Mouse (Mus musculus) heart, adult 8-10 months (tissue): ENCODE results near the gene Nrn1. TPM values are rescaled to one million over a fixed set of nuclear protein-coding genes. Genes with fewer than 3 reads are reported as not detected.

ENCODE experiments used
- DNase-seq: peaks from one replicate; pipeline ENCODE4 v3.0.0; 2022; ENCODE audit warnings: low spot score
- total RNA-seq, 4 experiments: library from RNA; stranded (reverse); gene quantifications; 2 replicates each; pipeline ENCODE4 v1.2.4; 2022

Gene Nrn1
- total RNA-seq, result 1 to 10 TPM; 3.6 to 5.1 (median 4.2) TPM

GRCm38 (mm10) chr13:36734731-36735571, at the start of gene Nrn1:
Nrn1 (minus strand) TSS chr13:36735131.
- no peak for DNase-seq

- no peak for DNase-seq
These were observed 44.7 kb upstream of the Nrn1 start for GRCm38 (mm10) chr13:36779626-36780025.

DNA sequence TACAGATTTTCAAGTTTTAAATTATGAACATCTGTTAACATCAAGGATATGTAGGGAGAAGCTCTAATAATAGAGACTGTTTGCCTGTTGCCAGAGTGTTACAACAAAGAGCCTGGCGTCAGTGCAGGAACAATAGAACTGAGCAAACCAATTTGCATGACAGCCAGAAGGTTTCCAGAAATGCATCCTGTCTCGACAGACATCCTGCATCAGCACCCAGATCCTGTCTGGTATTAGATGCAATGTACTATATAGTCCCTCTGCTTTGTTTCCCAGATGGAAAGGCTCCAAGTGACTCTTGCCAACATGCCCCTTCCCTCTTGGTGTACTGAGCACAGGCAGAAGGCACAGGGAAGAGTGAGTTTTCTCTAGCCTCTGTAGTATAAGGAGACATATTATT, 31.9 kb upstream of the Nrn1 start:
- no peak for DNase-seq

DNA sequence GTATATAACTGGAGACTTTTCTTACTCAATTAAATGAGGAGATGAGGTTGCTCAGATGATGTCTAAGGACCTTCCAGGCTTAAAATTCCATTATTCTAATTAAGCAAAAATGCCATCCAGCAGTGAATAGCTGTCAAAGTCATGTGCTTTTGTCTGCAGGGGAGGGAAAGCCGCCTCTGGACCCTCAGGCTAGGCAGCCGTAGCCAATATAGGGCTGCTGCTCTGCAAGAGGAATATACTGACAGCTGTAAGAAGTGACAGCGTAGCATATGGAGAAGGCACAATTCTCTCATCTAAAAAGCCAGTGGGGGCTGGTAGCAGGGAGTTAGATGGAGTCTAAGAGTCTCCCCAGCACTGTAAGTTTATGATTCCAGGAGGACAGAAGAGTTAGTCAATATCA, 16.9 kb upstream of the Nrn1 start:
- DNase-seq, result no peak

GRCm38 (mm10) chr13:36750056-36750455, 15.1 kb upstream of the Nrn1 start:
- DNase-seq, result no peak

DNA sequence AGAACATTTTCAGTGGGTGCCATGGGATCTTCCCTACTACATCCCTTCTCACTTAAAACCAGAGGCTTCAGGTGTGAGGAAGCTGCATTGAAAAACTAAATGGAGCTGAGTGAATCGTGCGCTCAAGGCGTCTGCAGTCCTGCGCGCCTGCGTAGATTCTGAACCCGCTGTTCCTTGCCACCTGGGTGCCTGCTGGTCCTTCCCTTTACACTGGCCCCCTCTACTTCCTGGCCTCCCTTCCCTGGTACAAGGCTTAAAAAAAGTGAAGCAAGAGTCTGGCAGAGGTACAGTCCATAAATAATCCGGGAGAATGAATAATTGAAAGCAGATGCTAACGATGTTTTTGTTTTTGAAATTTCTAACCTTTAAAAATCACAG, 1.7 kb upstream of the Nrn1 start:
- no peak for DNase-seq

- DNase-seq, result no peak
These were observed 1.1 kb upstream of the Nrn1 start for GRCm38 (mm10) chr13:36735901-36736618.

DNA sequence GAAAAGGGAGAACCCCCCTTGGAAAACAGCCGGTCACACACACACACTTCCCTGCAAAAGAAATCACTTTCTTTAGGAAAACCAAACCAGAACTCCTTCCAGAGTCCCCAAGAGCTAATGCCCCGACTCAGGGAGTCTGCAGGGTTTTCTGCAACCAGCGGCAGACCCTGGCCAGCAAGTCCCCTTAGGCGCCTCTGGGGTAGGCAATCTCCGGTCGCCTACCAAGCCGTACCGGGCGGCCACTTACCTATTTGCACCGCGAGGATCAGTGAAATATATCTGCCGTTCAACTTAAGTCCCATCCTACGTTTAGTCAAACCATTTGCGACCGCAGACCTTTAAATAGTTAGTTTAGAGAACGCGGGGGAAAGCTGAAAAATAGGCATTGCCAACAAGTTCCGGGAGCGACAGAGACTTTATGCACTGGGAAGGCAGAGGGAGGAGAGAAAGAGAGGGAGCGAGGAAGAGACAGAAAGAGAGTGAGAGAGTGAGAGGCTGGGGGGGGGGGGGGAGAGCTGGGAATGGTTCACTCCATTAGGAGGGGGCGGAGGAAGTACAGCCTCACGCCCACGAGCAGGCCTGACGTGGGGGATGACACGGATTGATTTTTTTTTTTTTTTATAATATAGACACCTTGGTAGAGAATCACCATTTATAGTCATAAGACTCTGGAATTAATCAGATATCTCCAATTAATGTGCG, 791 bp downstream of the Nrn1 start:
- no peak for DNase-seq

DNA sequence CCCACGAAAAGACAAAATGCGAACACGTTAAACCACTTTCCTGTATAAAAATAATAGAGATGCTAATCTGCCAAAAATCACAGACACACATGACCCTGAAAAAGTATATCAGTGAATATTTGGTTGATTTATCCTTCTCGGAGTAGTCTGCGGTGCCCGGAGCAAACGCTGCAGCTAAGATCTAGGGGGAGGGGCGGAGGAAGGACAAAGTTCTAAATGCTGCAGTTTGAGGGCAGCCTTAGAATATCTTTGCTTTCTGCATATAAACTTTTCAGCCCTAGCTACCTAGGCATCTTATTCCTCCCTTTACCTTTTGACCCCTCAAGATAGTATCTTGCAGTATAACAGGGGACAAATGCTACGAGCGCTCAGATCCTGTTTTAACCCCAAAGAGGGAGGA, 1.4 kb downstream of the Nrn1 start:
- DNase-seq, result no peak

GRCm38 (mm10) chr13:36732891-36733490, 1.9 kb downstream of the Nrn1 start:
- DNase-seq, result no peak

DNA sequence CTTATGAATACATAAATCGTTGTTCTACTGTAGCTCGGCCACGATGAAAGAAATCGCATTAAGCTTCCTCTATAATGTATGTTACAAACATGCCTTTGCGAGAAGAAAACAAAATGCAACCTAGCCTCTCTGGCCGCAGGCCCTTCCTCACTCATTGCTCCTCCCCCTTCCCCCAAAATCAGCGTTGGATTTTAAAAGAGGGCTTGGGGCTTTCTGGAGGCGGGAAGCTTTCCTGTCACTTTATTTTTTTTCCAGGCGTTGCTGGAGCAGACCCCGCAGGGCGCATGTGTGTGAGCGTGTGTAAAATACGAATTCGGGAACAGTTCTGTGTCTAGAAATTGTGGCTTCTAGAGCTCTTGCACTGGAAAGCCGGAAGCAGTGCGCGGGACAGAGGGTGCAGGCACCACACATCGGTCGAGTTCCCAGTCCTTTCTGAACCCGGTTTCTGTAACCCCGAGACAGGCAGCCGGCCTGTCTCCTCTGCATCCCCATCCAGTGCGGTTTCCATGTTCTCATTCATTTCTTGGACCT, 2.9 kb downstream of the Nrn1 start:
- no peak for DNase-seq

DNA sequence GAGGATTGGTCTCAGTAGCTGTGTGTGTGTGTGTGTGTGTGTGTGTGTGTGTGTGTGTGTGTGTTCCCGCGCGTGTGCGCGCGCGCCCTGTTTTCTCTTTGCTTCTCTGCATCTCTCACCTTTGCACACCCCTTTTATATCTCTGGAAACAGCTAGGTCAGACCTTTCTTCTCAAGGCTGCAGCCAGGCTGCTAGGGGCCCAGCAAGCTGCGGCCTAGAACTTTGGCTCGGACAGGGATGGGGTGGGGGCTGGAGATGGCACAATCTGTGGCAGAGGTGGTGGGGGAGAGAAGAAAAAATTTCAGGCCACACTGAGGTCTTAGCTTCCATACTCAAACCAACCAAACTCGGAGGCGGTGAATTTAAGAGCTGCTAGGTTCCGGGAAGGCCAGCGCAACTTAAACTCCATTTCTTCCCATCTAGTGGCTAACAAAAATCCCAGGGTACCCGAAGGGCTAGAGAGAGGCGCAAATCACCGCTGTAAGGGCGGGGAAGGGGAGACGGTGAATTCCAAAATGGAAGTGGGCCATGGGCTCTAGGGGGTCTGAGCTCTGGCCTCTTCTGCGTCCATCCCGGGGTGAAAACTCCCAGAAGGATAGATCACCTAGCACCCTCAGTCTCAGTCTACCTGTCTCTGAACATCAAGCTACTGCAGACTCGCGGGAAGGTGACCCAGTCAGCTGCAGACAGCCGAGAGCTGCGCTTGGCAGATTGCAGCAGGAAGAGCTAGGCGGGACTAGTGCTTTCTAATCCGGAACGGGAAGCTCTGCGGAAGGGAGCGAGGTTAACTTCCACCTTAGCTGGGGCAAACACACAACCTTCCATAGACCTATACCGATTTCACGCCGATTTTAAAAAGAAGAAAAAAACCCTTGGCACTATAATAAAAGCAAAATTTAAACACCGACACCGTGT, 3.7 kb downstream of the Nrn1 start:
- DNase-seq, result no peak

DNA sequence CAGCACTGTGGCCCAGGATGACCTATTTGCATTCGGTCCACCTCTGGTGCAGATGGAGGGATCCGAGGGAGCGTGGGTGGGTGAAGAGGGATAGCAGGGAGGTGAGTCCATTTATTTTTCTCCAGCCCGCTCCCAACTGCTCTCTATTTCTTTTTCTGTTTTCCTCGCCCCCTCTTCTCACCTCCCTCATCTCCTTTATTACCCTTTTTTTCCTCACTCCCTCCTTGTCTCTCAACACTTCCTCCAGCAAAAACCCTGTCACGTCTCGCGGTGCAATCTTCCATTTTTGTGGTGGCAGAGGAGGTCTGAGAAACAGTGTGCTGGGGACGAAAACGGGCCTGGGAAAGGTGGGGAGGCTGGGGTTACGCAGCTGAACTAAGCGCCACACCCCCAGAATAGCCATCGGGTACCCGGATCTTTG, 4.6 kb downstream of the Nrn1 start:
- DNase-seq, result no peak

- no peak for DNase-seq
These were observed 5.1 kb downstream of the Nrn1 start for GRCm38 (mm10) chr13:36729731-36730340.

DNA sequence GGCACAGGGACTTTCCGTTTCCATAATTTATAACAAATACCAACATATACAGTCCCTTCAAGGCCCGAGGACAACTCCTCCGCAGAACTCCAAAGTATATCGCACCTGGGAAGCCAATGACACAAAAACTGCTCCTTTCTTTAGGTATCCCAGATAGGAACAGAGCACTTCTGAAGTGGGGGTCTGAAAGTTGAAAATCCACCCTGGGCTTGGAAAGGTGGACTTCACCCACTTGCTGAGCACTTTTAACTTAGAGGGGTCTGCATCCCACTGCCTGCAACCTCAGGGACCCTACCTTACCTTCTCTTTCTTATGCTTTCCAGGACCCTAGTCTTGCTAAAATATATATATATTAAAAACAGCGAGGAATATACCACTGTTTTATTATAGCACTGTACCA, 6.4 kb downstream of the Nrn1 start:
- DNase-seq, result no peak

- DNase-seq, result no peak
These were observed 7.0 kb downstream of the Nrn1 start for GRCm38 (mm10) chr13:36727779-36728470.

GRCm38 (mm10) chr13:36726951-36727778, 7.8 kb downstream of the Nrn1 start:
- no peak for DNase-seq

DNA sequence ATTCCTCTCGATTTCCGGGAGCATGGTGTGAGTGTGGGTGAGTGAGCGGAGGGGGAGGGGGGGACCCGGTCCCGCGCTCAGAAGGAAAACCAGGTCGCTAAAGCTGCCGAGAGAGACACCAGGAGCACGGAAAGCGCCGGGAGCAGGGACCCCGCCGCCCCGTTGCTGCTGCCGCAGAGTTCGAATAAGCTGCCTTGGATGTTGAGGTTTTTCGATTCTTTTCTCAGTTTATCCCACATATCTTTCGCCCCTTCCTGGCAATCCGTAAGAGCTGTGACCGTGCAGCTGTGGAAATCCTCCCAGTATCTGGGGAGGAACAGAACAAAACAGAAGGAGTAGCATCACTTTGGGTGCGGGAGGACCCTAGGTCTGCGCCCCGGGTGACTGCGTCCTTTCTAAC, 8.4 kb downstream of the Nrn1 start:
- DNase-seq, result no peak

DNA sequence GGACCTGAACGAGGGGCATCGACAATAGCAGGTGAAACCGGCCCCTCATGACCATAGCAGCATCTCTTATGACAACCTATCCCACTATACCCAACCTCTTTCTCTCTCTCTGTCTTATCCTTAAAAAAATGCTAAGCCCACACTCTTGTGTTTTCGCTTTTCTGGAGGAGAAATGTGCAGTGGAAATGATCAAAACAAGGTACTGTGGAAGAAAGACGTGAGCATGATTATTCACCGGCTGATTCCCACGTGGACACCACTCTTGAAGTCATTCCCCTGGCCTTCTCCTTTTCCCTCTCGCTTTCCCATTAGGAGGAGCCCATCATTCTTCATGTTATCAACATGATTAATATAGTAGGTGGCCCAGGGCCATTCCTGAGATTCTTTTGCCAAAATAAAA, 9.1 kb downstream of the Nrn1 start:
- no peak for DNase-seq
